Mouse (Mus musculus): ENCODE data around the gene Ankrd34a. TPM values are rescaled to one million over a fixed set of nuclear protein-coding genes. Genes with fewer than 3 reads are reported as not detected.

Ankrd34a gene
- total and polyA plus RNA-seq, 2 experiments from 2014 or later: 1.2 to 6.8 TPM

- WGBS: 85% methylated on average over 3 of the region's 3 CpGs
- Histone ChIP-seq H3K4me1 (ENCODE audit: control insufficient read depth, insufficient read depth) (no peaks in the 10 kb centered on the region), H3K4me3 (ENCODE audit: low read depth, low read length) (no peak overlapping the region), H3K9me3 (replicated peaks; ENCODE audit: control insufficient read depth, low read length) (no peaks in the 10 kb centered on the region), H3K36me3 (replicated peaks; ENCODE audit: control insufficient read depth, insufficient read depth, low read length) (peaks cover 67% of the 10 kb centered on the region), H3K27ac (ENCODE audit: low read depth) (no peak overlapping the region), H3K27me3 (ENCODE audit: control insufficient read depth, insufficient read depth, low read length) (no peaks in the 10 kb centered on the region), H3K9ac (replicated peaks; ENCODE audit: low read depth, low read length) (no peak overlapping the region), H3K4me2 (ENCODE audit: low read depth, low read length) (no peak overlapping the region)
- TF ChIP-seq EP300 (IDR thresholded peaks at IDR 0.05; ENCODE audit: low read depth) (no peak), CTCF (IDR thresholded peaks at IDR 0.05; ENCODE audit: low read depth) (no peak)
- no peak for ATAC-seq (ENCODE audit: insufficient read depth, low read depth)
- no peak for DNase-seq (ENCODE audit: low spot score)
Measured at GRCm38 (mm10) chr3:96617941-96618340, 21.5 kb downstream of the Ankrd34a start.

GRCm38 (mm10) chr3:96623201-96623600 lies 26.8 kb downstream of the Ankrd34a start:
- TF ChIP-seq CTCF (IDR thresholded peaks at IDR 0.05; ENCODE audit: low read depth) (no peak), EP300 (IDR thresholded peaks at IDR 0.05; ENCODE audit: low read depth) (no peak)
- peaks cover 61% of the 10 kb centered on the region for H3K36me3 ChIP-seq (replicated peaks; ENCODE audit: control insufficient read depth, insufficient read depth, low read length)

GRCm38 (mm10) chr3:96629729-96630600 lies 33.5 kb downstream of the Ankrd34a start, which contains the start of gene Rbm8a:
Gene Rbm8a (plus strand): TSS chr3:96629933.
- Histone ChIP-seq H3K27me3 (ENCODE audit: control insufficient read depth, insufficient read depth, low read length) (no peaks in the 10 kb centered on the region), H3K4me3 (ENCODE audit: low read depth, low read length) (peak within 1 kb of the TSS; percentile 82), H3K4me2 (ENCODE audit: low read depth, low read length) (peak within 1 kb of the TSS; percentile 97), H3K36me3 (replicated peaks; ENCODE audit: control insufficient read depth, insufficient read depth, low read length) (peaks cover 31% of the 10 kb centered on the region), H3K4me1 (ENCODE audit: control insufficient read depth, insufficient read depth) (peaks cover 16% of the 10 kb centered on the region), H3K27ac (ENCODE audit: low read depth) (peak within 1 kb of the TSS; percentile 77), H3K9ac (replicated peaks; ENCODE audit: low read depth, low read length) (peak within 1 kb of the TSS; percentile 80), H3K9me3 (replicated peaks; ENCODE audit: control insufficient read depth, low read length) (no peaks in the 10 kb centered on the region)
- DNase-seq (ENCODE audit: low spot score): peak; percentile 97
- TF ChIP-seq EP300 (IDR thresholded peaks at IDR 0.05; ENCODE audit: low read depth): 0 out of 2 replicates have a peak, but pooled peaks have one; percentile 34
- TF ChIP-seq CTCF (IDR thresholded peaks at IDR 0.05; ENCODE audit: low read depth): no peak
- peak; percentile 97 for ATAC-seq (ENCODE audit: insufficient read depth, low read depth)
- under 1% methylated on average over 48 of the region's 48 CpGs for WGBS

More at GRCm38 (mm10) chr3:96623201-96623600, 26.8 kb downstream of the Ankrd34a start:
- H3K9ac ChIP-seq (replicated peaks; ENCODE audit: low read depth, low read length): no peak overlapping the region
- no peaks in the 10 kb centered on the region for H3K27me3 ChIP-seq (ENCODE audit: control insufficient read depth, insufficient read depth, low read length)
- no peak overlapping the region for H3K4me2 ChIP-seq (ENCODE audit: low read depth, low read length)
- H3K4me1 ChIP-seq (ENCODE audit: control insufficient read depth, insufficient read depth): no peaks in the 10 kb centered on the region
- 87% methylated on average over 4 of the region's 4 CpGs for WGBS
- no peak overlapping the region for H3K27ac ChIP-seq (ENCODE audit: low read depth)
- H3K9me3 ChIP-seq (replicated peaks; ENCODE audit: control insufficient read depth, low read length): no peaks in the 10 kb centered on the region
- DNase-seq (ENCODE audit: low spot score) (no peak), ATAC-seq (ENCODE audit: insufficient read depth, low read depth) (no peak)
- no peak overlapping the region for H3K4me3 ChIP-seq (ENCODE audit: low read depth, low read length)

DNA sequence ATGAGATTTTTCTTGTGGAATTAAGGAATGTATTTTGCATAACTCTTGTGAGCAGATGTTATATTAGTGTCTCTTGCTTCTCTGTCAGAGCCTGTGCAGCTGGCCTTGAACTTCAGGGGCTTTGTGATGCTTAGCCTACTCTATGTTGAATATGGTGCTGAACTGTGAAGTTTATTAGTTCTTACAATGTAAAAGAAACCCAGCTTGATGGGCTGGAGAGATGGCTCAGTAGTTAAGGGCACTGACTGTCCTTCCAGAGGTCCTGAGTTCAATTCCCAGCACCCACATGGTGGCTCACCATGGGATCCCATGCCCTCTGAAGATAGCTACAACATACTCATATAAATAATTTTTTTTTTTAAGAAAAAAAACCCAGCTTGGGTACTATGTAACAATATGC lies 35.6 kb downstream of the Ankrd34a start:
- H3K4me3 ChIP-seq (ENCODE audit: low read depth, low read length): no peak overlapping the region
- H3K9me3 ChIP-seq (replicated peaks; ENCODE audit: control insufficient read depth, low read length): no peaks in the 10 kb centered on the region
- H3K4me1 ChIP-seq (ENCODE audit: control insufficient read depth, insufficient read depth): peaks cover 23% of the 10 kb centered on the region
- H3K27ac ChIP-seq (ENCODE audit: low read depth): no peak overlapping the region
- no peaks in the 10 kb centered on the region for H3K27me3 ChIP-seq (ENCODE audit: control insufficient read depth, insufficient read depth, low read length)
- no peak for DNase-seq (ENCODE audit: low spot score)
- no peak overlapping the region for H3K9ac ChIP-seq (replicated peaks; ENCODE audit: low read depth, low read length)
- no peak overlapping the region for H3K4me2 ChIP-seq (ENCODE audit: low read depth, low read length)
- TF ChIP-seq EP300 (IDR thresholded peaks at IDR 0.05; ENCODE audit: low read depth): no peak
- no peak for TF ChIP-seq CTCF (IDR thresholded peaks at IDR 0.05; ENCODE audit: low read depth)
- no peak for ATAC-seq (ENCODE audit: insufficient read depth, low read depth)
- H3K36me3 ChIP-seq (replicated peaks; ENCODE audit: control insufficient read depth, insufficient read depth, low read length): peaks cover 27% of the 10 kb centered on the region

- H3K4me3 ChIP-seq (ENCODE audit: low read depth, low read length): no peak overlapping the region
- H3K9ac ChIP-seq (replicated peaks; ENCODE audit: low read depth, low read length): no peak overlapping the region
- no peaks in the 10 kb centered on the region for H3K9me3 ChIP-seq (replicated peaks; ENCODE audit: control insufficient read depth, low read length)
- H3K4me2 ChIP-seq (ENCODE audit: low read depth, low read length): no peak overlapping the region
- H3K36me3 ChIP-seq (replicated peaks; ENCODE audit: control insufficient read depth, insufficient read depth, low read length): peaks cover 35% of the 10 kb centered on the region
- H3K27me3 ChIP-seq (ENCODE audit: control insufficient read depth, insufficient read depth, low read length): no peaks in the 10 kb centered on the region
- no peak overlapping the region for H3K27ac ChIP-seq (ENCODE audit: low read depth)
- no peak for DNase-seq (ENCODE audit: low spot score)
- no peak for ATAC-seq (ENCODE audit: insufficient read depth, low read depth)
- WGBS: 71% methylated on average over 1 of the region's 1 CpGs
- no peak for TF ChIP-seq EP300 (IDR thresholded peaks at IDR 0.05; ENCODE audit: low read depth)
- no peak for TF ChIP-seq CTCF (IDR thresholded peaks at IDR 0.05; ENCODE audit: low read depth)
- peaks cover 21% of the 10 kb centered on the region for H3K4me1 ChIP-seq (ENCODE audit: control insufficient read depth, insufficient read depth)
Measured at GRCm38 (mm10) chr3:96634015-96634414, 37.6 kb downstream of the Ankrd34a start.

Measured in heart, postnatal 0 days (tissue).